Mouse (Mus musculus) thymus, postnatal 0 days (tissue): Measurements from ENCODE around the gene Slc30a7. TPM values are rescaled to one million over a fixed set of nuclear protein-coding genes. Genes with fewer than 3 reads are reported as not detected.

ENCODE experiments used
- DNase-seq: peaks from one replicate; pipeline ENCODE4 v3.0.0-alpha.2; 2015; ENCODE audit warnings: low spot score
- polyA plus RNA-seq: library from polyadenylated mRNA; unstranded; fragments of >200 nt; fragmentation: Nextera tagmentation; extraction: Ambion mirVana; gene quantifications from 2 replicates; pipeline ENCODE4 v1.2.1, GENCODE M21; 2015

Gene Slc30a7
- polyA plus RNA-seq, 1 experiment from 2014 or later: 30.0 TPM

DNA sequence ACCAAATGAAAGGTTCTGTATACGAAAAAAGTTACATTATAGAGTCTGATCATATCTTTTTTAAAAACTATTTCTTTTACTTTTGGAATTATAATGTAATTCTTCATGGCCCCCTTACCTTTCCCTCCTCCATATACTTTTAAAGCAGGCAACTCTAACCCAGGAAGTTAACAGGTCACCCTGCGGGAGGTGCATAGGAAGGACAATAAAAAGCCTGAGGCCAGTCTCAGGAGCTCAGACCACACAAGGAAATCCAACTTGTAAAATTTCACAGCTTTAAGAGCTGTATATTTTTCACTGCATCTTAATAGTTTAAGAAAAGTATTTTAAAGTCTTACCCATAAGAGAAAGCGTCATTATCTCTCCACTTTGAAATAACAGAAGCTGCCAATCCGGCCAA is 14.6 kb downstream of the Slc30a7 start:
- DNase-seq: no peak

DNA sequence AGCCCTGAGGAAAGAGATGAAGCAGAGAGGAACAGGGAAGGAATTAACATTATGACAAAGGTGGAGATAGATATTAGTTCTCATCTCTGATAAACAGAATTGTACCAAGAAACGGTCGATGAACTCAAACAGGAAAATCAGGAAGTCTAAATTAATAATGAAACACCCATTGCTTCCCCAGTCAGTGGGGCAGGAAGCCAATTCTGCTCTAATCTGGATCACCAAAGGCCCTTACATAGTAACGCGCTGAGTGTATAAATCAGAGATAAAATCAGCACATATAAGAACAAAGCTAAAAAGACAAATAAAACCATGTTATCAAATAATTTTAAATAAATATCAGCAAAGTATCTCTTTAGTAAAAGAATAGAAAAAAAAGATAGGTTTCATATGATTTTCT is 15.1 kb downstream of the Slc30a7 start:
- DNase-seq: no peak

DNA sequence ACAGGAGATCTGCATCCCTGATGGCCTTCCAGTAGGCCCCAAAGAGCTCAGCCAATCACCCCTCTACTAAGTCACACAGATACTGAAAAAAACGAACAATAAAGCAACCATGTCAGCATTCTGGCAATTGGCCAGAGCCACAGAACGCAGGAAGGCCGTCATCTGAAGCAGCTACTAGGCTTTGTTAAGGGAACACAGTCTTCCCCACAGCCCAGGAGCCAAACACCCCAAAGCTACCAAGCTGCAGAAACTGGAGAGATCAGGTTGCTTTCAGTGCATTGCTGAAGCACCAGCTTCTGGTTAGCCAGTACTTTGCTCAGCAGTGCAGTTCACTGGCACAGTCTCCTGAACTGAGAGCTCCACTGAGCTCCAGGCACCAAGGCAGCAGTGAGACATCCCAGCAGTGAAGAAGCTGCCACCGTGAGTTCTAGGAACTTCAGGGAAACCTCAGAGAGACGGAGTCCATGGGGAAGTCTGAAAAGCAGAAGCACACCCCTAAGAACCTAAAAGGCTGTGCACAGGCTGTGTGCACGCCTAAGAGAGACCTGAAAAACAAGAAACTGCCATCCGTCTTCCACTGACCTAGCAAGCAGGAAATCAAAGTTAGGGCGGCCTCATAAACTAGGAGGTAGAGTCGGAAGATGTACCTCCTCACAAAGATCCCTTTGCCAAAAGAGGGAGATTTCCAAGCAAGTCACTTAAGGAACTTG is 21.9 kb downstream of the Slc30a7 start:
- no peak for DNase-seq

DNA sequence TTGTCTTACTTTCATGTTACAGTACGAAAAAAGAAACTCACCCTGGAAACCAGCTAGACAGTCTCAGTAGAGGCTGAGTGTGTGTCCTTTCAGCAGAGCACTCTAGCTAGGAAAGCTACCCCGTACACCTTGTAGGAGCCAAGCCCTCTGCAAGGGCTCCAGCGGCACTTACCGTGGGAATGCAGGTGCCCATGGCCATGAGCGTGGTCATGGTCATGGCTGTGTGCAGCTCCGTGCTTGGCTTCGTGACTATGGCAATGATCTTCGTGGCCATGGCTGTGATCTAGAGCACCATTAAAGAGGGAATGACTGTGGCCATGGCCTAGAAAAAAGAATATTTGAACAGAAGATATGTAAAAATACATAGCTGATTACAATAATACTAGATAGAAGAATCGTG is 22.6 kb downstream of the Slc30a7 start:
- no peak for DNase-seq

DNA sequence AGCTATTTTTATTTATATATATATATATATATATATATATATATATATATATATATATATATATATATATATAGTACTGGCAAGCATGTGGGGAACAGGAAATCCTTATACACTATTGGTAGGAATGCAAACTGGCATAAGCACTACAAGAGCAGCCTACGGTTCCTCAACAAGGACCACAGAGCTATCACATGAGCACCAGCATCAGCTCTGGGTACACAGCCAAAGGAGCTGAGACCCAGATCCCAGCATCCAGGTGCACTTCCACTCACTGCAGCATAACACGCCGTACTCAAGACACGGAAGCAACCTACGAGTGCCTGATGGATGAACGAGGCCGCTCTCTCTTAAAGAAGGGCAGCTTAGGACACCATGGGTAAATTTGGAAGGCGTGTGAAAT is 24.0 kb downstream of the Slc30a7 start:
- DNase-seq: no peak

DNA sequence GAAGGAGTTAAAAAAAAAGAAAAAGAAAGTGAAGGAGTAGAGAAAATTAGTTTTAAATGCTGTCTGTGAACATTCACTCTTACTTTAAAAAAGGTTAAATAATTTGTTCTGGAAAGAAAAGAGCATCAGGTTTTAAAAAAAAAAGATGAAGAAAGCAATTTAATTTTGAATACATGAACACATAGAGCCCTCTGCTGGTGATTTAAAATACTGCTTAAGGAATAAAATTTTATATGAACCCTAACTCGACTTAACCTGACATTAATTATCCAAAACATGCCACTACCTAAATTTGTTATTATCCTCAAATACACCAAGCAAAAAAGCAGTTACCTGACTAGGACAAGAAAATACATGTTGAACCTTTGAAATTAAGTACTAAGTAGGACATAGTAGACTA is 28.2 kb downstream of the Slc30a7 start:
- peak; percentile 66 for DNase-seq

DNA sequence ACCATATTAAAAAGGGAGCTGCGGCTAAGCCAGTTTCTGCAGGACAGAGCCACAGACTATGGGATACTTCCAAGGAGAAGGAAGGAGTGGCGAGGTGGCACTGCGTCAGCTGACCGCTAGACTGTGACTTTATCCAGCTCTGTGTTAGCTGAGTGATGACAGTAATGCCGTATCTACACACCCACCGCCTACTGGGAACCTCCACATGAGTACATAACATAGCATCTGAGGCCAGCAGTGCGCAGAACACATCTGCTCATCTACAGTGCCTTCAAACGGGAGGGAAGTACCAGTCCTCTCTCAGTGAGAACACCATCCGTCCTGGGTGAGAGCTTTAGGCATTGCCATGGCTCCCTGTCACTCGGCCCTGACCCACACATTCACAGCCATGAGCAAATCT is 32.2 kb downstream of the Slc30a7 start:
- no peak for DNase-seq

DNA sequence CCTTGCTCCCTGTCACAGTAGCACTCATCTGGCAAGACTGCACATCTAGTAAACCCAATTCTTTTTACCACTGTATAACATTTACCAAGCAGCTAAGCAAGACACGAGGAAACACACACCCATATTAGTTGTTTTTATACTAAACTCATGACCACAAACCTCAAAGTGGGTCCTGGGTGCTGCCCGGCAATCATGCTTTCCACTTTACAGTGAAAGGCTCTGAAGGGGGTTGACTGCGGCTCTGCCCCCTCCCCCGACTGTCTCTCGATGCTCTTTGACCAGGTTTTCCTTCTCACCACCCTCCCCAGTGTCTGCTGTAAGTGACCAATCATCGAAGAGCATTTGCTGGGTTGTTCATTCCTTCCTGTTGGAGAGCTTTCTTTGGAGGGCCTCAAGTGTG is 33.0 kb downstream of the Slc30a7 start:
- no peak for DNase-seq

DNA sequence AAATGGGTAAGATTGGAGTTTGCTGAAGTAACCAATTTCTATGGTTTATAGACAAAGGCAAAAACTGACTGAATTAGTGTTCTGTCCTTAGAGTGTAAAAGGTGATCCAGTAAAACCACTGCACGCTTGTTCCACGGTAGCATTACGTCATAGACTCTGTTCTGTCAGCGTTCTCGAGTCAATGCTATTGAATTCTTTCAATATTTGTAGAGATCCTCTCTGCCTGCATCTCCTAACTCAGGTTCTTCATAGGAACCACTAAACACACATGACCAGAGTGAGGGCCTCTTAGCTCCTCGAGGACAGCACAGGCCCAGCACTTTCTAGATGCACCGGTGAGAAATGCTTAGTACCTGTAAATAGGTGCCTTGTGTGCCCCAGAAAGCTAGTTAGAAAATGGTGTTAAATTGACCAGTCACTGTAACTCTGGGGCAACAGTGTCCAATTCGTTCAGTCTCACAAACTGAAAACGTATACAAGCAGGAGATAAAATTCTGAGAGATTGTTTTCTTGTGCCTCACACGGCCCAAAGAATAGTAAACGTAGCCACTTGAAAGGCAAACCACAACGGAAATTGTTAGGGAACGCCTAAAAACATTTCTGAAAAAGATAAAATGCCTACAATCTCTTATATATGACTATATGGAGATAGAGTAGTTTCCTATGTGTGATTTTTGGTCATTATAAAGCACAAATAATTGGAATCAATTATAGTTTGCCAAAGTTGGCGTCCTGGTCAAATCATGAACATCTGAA is 35.1 kb downstream of the Slc30a7 start:
- DNase-seq: peak; percentile 58

DNA sequence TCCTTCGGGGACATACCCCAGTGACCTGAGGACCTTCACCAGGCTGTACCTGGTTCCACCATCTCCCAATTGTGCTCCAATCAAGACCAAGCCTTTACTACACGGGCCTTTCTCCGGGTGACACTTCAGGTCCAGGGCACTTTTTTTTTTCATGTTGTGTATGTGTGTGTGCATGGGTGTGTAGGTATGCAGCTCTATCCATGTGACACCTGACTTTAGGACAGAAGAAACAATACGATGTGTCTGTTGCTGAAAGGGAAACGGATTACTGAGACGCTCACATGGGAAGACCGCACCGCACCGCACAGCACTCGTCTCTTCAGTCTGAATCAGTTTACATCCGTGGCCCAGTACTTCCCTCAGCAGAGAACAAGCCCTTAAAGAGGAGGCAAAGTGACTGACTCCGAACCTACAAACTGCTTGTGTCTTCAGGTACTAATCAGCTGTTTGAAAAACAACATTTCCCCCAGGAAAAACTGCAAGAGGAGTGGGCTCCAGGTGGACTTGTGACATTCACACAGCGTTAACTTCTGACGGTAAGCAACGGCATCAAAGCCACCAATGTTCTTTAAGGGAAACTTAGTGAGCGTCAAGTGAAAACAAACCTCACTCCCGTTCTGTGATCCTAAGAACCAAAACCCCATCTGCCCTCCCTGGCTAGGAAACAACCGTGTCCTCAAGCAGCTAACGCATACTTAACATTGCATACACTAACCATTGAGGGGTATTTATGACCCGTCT is 36.0 kb downstream of the Slc30a7 start:
- DNase-seq: no peak

DNA sequence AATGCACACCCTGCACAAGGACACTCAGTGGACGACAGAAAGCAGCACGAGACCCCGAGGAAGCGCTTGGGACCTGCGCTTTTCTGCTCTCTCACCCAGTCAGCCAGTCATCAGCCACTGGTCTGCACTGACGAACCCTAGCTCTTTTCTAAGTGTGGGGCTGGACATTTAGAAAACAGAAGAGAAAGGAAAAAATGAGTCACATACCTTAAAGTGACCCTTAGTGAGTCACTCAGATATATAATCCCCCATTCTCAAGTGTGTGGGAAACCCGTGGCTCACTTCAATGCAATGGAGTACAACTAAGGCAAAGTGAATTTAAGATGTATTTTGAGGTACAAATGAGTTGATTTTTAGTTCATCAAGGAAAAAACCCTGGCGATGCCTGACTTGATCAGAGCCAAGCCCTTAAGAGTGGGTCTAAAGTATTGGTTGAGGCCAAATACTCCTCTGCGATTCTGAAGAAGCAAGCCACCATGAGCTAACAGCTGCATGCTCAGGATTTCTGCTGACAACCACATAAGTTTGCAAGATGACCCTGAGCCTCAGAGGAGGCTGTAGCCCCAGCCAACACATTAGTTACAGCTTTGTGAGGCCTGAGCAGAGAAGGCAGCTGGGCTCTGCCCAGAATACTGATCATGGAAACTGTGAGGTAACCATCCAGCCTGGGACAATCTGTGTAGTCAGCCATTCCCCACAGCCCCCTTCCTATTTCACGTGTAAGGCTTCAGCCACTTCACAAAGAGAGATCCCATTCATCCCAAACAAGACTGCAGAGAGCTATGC is 38.3 kb downstream of the Slc30a7 start:
- DNase-seq: no peak

DNA sequence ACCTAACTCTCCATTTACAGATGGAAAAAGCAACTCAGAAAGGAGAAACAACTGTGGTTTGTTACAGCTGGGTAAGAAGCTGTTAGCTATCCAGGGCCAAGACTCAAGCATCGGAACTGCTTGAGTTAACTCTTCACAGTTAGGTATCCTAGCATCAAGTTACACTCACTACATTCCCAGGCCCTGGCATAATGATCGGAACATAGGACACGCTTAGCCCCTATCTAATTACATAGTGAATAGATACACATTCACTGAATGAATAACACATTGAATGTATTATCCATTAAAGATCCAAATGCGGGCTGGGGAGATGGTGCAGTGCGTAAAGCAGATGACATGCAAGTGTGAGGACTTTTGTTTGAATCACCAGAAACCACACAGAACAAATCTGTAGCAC is 43.1 kb downstream of the Slc30a7 start:
- no peak for DNase-seq

DNA sequence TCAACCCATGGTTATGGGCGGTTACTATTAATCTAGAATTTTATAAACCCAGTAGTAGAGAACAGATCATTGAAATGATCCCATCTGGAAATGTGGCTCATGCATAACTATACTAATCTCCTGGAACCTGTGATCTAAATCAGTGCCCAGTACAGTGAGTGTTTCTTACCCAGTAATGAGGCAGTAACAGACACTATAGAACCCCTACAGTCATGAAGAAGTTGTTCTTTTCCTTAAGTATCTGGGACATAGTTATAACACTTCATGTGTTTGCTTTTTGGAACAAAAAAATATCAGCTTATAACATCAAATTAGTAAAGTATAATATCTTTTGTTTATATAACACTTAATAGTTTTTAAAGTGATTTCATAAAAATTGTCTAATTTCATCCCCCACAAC is 43.6 kb downstream of the Slc30a7 start:
- no peak for DNase-seq

DNA sequence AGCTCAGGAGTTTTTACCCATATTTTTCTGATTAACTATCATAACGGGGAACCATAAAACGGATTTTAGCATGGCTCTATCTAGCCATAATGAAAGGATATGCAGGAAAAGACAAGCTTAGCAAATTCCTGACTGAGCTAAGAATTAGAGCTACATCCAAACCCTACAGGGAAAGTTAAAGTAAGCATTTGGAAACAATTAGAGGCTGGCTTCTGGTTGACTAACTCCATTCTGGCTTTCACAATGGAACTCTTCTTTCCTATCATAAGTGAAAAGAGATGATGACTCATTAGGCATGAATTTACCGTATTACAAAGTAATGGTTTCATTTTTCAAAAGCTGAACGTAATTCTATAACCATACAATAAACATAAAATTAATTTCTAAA is 45.2 kb downstream of the Slc30a7 start:
- no peak for DNase-seq

DNA sequence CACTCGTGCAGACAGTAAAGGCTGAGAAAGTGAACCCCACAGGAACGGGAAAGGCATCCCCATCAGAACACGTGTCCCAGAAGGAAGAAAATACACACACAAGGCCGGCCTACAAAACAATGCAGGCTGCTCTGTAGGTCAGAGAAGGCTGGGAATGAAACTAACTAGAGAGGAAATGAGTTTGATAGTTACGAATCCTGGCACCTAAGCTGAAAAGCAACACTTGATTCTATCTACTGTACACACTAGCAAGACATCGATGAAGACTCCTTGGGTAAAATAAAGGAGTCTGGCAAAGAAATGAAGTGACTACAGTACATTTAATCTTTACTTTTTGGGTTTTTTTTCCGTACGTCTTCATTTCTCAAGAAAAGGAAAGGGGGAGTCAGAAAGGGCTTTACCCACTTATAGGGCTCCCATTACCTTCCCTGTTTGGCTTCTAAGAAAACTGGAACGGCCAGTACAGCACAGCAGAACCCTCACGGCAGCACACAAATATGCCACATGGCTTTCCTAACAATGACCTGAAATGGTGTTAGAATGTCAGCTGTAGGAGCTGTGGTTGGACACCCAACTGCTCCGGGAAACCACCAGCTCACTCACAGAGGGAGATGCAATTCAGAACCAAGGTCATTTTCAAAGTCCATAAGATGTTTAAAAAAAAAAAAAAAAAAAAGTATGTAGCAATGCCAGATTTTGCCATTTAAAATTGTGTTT is 45.7 kb downstream of the Slc30a7 start:
- DNase-seq: no peak

DNA sequence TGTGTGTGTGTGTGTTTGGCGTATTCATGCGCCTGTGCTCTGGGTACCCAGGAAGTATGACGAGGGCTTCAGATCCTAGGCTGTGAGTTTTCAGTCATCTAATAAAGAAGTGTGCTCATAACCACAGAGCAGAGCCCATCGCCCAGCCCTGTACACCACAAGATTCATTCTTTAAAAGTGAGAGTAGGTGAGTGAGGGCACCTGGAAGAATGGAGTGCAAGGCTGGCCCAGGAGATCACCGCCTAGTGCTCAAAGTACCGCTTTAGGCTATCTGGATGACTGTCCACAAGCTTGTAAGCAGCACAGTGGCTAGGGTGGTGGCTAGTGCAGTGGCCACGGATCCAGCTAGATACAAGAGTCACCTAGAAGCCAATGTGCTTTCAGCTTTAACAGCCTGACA is 50.0 kb downstream of the Slc30a7 start:
- DNase-seq: no peak

DNA sequence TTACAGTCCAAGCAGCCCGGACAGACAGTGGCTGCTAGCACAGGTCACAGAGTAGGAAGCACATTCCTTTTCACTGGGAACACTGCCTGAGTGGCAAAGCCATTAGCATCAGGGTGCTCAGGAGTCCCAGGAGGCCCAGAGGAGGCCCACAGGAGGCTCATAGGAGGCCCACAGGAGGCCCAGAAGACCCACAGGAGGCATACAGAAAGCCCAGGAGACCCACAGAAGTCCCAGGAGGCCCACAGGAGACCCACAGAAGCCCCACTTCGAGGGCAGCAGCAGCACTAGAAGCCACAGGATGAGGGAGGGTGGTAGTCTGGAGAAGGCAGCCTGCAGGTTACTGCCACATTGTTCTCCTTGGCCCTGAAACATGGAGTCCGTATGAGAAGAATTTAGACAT is 54.1 kb downstream of the Slc30a7 start:
- no peak for DNase-seq

DNA sequence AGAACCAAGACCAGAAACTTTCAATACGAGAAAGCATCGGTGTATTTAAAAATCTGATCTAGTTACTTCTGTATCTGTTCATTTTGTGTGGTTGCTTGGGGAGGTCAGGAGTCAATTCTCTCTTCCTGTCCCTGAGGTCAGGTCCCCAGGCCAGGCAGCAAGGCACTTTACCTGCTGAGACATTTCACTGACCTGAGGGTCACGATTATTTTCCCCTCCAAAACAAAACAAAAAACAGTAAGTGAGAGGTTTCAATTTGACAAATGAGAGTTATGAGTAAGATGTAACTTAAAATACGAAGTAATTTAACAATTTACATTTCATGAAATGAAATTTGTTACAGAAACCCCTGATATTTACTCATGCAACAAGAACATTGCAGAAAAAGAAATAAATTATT is 54.9 kb downstream of the Slc30a7 start:
- no peak for DNase-seq

DNA sequence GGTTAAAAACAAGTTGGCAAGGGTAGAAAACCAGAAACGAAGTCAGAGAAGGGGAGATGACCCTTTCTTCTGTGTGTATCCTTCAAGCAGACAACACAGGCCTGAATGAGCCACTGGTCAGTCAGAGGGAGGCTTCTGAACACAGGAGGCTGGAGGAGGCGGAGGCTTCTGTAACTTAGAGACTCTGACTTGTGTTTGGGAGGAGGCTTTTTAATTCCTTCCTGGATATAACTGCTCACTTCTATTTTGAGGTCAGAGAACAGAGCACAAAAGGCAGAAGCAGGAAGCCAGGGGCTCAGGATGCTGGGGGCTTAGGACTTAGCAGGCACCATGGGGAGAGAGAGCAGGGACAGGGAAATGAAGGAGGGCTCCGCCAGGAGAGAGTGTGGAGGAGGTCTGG is 56.0 kb downstream of the Slc30a7 start:
- no peak for DNase-seq

DNA sequence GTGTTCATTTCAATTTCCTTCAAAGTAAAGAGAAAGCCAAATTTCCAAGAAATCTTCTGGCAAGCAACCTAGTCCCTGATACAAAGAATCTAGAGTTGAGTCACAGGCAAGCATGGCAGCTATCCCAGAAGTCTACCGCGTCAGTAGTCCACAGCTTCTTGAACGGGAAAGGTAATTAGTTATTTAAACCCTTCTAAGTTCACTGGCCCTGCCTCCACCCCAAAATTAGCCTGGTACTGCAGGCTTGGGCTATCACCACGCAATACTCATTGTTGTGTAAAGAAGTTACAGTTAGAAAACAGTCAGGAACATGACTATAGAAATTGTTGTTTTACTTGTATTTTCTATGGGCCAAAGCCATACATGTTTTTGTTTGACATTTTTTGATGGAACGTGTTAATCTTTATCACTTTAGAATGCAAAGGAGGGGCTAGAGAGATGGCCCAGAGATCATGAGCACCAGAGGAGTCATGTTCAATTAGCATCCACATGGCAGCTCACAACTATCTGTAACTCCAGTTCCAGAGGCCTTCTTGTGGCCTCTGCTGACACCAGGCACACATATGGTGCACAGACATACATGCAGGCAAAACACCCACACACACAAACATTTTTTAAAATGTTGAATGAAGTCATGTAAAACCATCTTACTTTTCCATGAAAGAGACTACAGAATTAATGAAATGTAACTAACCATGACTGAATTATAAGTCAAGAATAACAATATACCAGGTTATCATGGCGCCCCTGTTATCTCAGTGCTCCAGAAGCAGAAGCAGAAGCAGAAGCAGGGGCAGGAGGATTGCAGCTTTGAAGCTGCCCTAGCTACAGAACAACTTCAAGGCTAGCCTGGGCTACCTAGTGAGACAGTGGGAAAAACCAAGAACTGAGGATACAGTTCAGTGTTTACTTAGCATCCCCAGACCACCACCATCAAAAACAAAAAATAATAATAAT is 57.0 kb downstream of the Slc30a7 start:
- DNase-seq: no peak
